Mouse (Mus musculus): Measurements from ENCODE around the gene Mdga2.

DNA sequence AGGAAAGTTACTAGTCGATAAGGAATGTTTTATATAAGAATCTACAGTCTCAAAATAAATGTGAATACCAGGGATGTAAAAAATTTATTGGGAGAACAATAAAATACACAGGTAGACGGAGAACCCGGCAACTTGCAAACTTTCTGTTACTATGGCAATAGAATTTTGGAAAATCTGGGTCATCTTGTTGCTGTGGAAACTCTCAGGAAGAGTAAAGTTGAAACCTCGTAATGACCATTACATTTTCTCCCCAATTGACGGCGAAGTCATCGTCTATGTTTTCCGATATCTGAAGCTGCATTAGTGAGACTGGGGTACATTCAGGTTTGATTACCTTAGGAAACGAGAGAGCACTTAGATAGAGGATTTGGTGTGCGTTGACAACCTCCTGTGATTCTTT, 514.0 kb downstream of the Mdga2 start:
- TF ChIP-seq CTCF (IDR thresholded peaks at IDR 0.05; ENCODE audit: borderline replicate concordance, insufficient read depth, low read depth, low read length) (no peak), POLR2A (IDR thresholded peaks at IDR 0.05; ENCODE audit: borderline replicate concordance, insufficient read depth, low read length) (no peak)

All from cerebellum, adult 2 months (tissue).